Mouse (Mus musculus): ENCODE data around the gene Zfp961. TPM values are rescaled to one million over a fixed set of nuclear protein-coding genes. Genes with fewer than 3 reads are reported as not detected.
"Not testable (repeated sequence)": the region's sequence is repeated elsewhere in the genome, so short reads cannot be mapped to it uniquely, and the experiment has no call there.

The Zfp961 gene
- polyA plus RNA-seq, 1 experiment, result 7.9 TPM

GRCm38 (mm10) chr8:71922567-71923401 is 28.1 kb upstream of the Zfp961 start:
- Histone ChIP-seq H3K4me1 (replicated peaks; ENCODE audit: control insufficient read depth, insufficient read depth, low read length) (peaks cover 3% of the 10 kb centered on the region; the same call in 1 of the 2 replicates), H3K27me3 (ENCODE audit: control insufficient read depth, insufficient read depth, low read length) (no peaks in the 10 kb centered on the region), H3K27ac (ENCODE audit: control insufficient read depth, insufficient read depth, low read length) (peak overlapping the region; percentile 79), H3K36me3 (ENCODE audit: control insufficient read depth, insufficient read depth, low read length) (no peaks in the 10 kb centered on the region), H3K4me3 (ENCODE audit: control insufficient read depth, insufficient read depth, low read length) (peak overlapping the region; percentile 99)
- DNase-seq, result peak; percentile 94
- TF ChIP-seq CTCF (IDR thresholded peaks at IDR 0.05; ENCODE audit: borderline replicate concordance, control insufficient read depth, extremely low read depth, insufficient read depth, low read length, poor library complexity) (no peak), POLR2A (IDR thresholded peaks at IDR 0.05; ENCODE audit: control insufficient read depth, extremely low read depth, insufficient read depth, low read length, poor library complexity) (peak; percentile 57; the same call in 1 of the 2 replicates)
- under 1% methylated on average over 57 of the region's 57 CpGs for WGBS

GRCm38 (mm10) chr8:71925791-71926190 is 25.0 kb upstream of the Zfp961 start:
- no peak for TF ChIP-seq POLR2A (IDR thresholded peaks at IDR 0.05; ENCODE audit: control insufficient read depth, extremely low read depth, insufficient read depth, low read length, poor library complexity)
- no peak for TF ChIP-seq CTCF (IDR thresholded peaks at IDR 0.05; ENCODE audit: borderline replicate concordance, control insufficient read depth, extremely low read depth, insufficient read depth, low read length, poor library complexity)
- Histone ChIP-seq H3K27me3 (ENCODE audit: control insufficient read depth, insufficient read depth, low read length) (no peaks in the 10 kb centered on the region), H3K36me3 (ENCODE audit: control insufficient read depth, insufficient read depth, low read length) (peaks cover 14% of the 10 kb centered on the region), H3K4me3 (ENCODE audit: control insufficient read depth, insufficient read depth, low read length) (no peak overlapping the region), H3K4me1 (replicated peaks; ENCODE audit: control insufficient read depth, insufficient read depth, low read length) (peaks cover 3% of the 10 kb centered on the region; the same call in 1 of the 2 replicates), H3K27ac (ENCODE audit: control insufficient read depth, insufficient read depth, low read length) (no peak overlapping the region)
- DNase-seq, result no peak
- WGBS, result 99% methylated on average over 5 of the region's 5 CpGs

DNA sequence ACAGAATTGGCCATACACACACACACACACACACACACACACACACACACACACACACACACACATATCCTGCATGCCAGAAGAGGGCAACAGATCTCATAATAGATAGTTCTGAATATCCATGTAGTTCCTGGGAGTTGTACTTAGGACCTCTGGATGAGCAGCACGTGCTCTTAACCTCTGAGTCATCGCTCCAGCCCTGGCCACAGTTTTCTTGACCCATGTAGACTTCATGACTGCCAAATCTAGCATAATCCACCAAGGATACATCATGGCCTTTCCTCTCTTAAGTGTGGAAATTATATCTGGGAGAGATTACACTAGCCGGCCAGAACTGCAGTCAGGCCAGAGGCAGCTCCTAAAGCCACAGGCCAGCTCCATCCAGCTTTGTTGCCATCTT is 24.3 kb upstream of the Zfp961 start:
- WGBS, result 99% methylated on average over 3 of the region's 3 CpGs
- TF ChIP-seq POLR2A (IDR thresholded peaks at IDR 0.05; ENCODE audit: control insufficient read depth, extremely low read depth, insufficient read depth, low read length, poor library complexity) (no peak), CTCF (IDR thresholded peaks at IDR 0.05; ENCODE audit: borderline replicate concordance, control insufficient read depth, extremely low read depth, insufficient read depth, low read length, poor library complexity) (no peak)
- no peak overlapping the region for H3K27ac ChIP-seq (ENCODE audit: control insufficient read depth, insufficient read depth, low read length)

DNA sequence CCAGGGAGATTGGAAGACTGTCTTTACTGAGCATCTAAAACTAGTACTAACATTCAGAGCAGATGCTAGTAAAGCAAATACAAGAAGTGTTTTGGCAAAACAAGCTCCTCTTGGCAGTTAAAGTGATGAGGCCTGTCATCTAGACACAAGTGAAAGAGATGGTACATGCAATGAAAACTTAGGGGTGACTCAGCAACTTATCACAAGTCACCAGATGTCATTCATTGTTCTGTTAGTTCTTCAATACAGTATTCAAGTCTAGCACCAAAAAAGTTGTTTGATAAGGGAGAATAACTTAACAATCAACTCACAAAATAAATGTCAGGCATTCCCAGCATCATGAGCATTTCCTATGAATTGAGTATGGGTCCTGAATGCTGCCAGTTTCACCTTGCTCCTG is 23.1 kb upstream of the Zfp961 start:
- Histone ChIP-seq H3K27ac (ENCODE audit: control insufficient read depth, insufficient read depth, low read length) (no peak overlapping the region), H3K27me3 (ENCODE audit: control insufficient read depth, insufficient read depth, low read length) (no peaks in the 10 kb centered on the region), H3K36me3 (ENCODE audit: control insufficient read depth, insufficient read depth, low read length) (peaks cover 18% of the 10 kb centered on the region), H3K4me1 (replicated peaks; ENCODE audit: control insufficient read depth, insufficient read depth, low read length) (peaks cover 3% of the 10 kb centered on the region; the same call in 1 of the 2 replicates), H3K4me3 (ENCODE audit: control insufficient read depth, insufficient read depth, low read length) (no peak overlapping the region)
- DNase-seq, result no peak
- TF ChIP-seq POLR2A (IDR thresholded peaks at IDR 0.05; ENCODE audit: control insufficient read depth, extremely low read depth, insufficient read depth, low read length, poor library complexity) (no peak), CTCF (IDR thresholded peaks at IDR 0.05; ENCODE audit: borderline replicate concordance, control insufficient read depth, extremely low read depth, insufficient read depth, low read length, poor library complexity) (no peak)

More for the DNA sequence above, 24.3 kb upstream of the Zfp961 start:
- Histone ChIP-seq H3K4me3 (ENCODE audit: control insufficient read depth, insufficient read depth, low read length) (no peak overlapping the region), H3K27me3 (ENCODE audit: control insufficient read depth, insufficient read depth, low read length) (no peaks in the 10 kb centered on the region), H3K4me1 (replicated peaks; ENCODE audit: control insufficient read depth, insufficient read depth, low read length) (peaks cover 3% of the 10 kb centered on the region; the same call in 1 of the 2 replicates), H3K36me3 (ENCODE audit: control insufficient read depth, insufficient read depth, low read length) (peaks cover 16% of the 10 kb centered on the region)
- no peak for DNase-seq

GRCm38 (mm10) chr8:71938037-71938436 is 12.8 kb upstream of the Zfp961 start:
- H3K27ac ChIP-seq (ENCODE audit: control insufficient read depth, insufficient read depth, low read length); H3K36me3 ChIP-seq (ENCODE audit: control insufficient read depth, insufficient read depth, low read length); DNase-seq; H3K4me3 ChIP-seq (ENCODE audit: control insufficient read depth, insufficient read depth, low read length); H3K27me3 ChIP-seq (ENCODE audit: control insufficient read depth, insufficient read depth, low read length); H3K4me1 ChIP-seq (replicated peaks; ENCODE audit: control insufficient read depth, insufficient read depth, low read length): not testable (repeated sequence)
- 97% methylated on average over 2 of the region's 2 CpGs for WGBS

GRCm38 (mm10) chr8:71940293-71941208 is 10.3 kb upstream of the Zfp961 start:
- no peak for DNase-seq
- no peaks in the 10 kb centered on the region for H3K4me1 ChIP-seq (replicated peaks; ENCODE audit: control insufficient read depth, insufficient read depth, low read length)
- H3K27ac ChIP-seq (ENCODE audit: control insufficient read depth, insufficient read depth, low read length), result no peak overlapping the region
- no peaks in the 10 kb centered on the region for H3K27me3 ChIP-seq (ENCODE audit: control insufficient read depth, insufficient read depth, low read length)
- no peak overlapping the region for H3K4me3 ChIP-seq (ENCODE audit: control insufficient read depth, insufficient read depth, low read length)
- WGBS, result 59% methylated on average over 2 of the region's 2 CpGs
- TF ChIP-seq POLR2A (IDR thresholded peaks at IDR 0.05; ENCODE audit: control insufficient read depth, extremely low read depth, insufficient read depth, low read length, poor library complexity), result no peak
- TF ChIP-seq CTCF (IDR thresholded peaks at IDR 0.05; ENCODE audit: borderline replicate concordance, control insufficient read depth, extremely low read depth, insufficient read depth, low read length, poor library complexity), result no peak
- no peaks in the 10 kb centered on the region for H3K36me3 ChIP-seq (ENCODE audit: control insufficient read depth, insufficient read depth, low read length)

Measured in thymus, adult 2 months (tissue).